ENCODE assay signal across 7 mouse cellular contexts in the genomic region with DNA sequence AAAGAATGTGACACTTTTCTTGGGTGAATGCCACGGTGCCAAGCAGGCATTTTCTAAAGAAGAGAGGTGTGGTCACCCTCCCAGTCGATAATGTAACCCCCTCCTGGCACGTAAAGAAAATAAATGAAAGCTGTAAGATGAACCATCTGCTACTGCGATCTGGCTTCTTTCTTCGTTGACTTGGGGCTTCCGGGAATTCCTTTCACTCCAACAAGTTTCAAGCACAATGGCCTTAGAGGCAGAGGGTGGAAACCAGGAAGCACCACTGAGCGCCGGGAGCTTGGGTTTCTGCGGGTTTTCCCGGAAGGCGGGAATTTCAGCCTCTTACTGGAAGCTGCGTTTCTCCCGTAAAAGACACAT.
DNase-seq lines count a peak whose midpoint lies in the region; ATAC-seq lines count a peak whose summit lies in the region.

No protein-coding gene starts in this region.

- H3K4me2 ChIP-seq in forebrain, embryonic 11.5 days (ENCODE audit: low read depth, low read length, severe bottlenecking): peak overlapping the region; percentile 24; the same call in 1 of the 2 replicates
- H3K4me2 ChIP-seq in intestine, embryonic 15.5 days (replicated peaks): peak overlapping the region; percentile 41

- no peak overlapping the region for H3K4me3 ChIP-seq in forebrain, embryonic 11.5 days (ENCODE audit: low read depth, low read length)
- H3K4me3 ChIP-seq in intestine, embryonic 15.5 days (replicated peaks): no peak overlapping the region

- peaks cover 18% of the 10 kb centered on the region for H3K27me3 ChIP-seq in forebrain, embryonic 11.5 days (ENCODE audit: control insufficient read depth, insufficient read depth, low read length)
- H3K27me3 ChIP-seq in intestine, embryonic 15.5 days (replicated peaks): no peaks in the 10 kb centered on the region

- DNase-seq in embryo, embryonic 10 days (ENCODE audit: low spot score): peak; percentile 71
- DNase-seq in forebrain, embryonic 11.5 days (ENCODE audit: low spot score): peak; percentile 65
- peak; percentile 32 for DNase-seq in lung, postnatal 10 days
- no peak for DNase-seq in urinary bladder, postnatal 10 days (ENCODE audit: low spot score)
- DNase-seq in layer of hippocampus, adult 8-10 months (ENCODE audit: low spot score in 2 of 2): no peak
- no peak for DNase-seq in adrenal gland, adult 18-20 months (ENCODE audit: low spot score in 2 of 2)

- H3K9me3 ChIP-seq in forebrain, embryonic 11.5 days (ENCODE audit: control insufficient read depth, low read length): no peaks in the 10 kb centered on the region
- no peaks in the 10 kb centered on the region for H3K9me3 ChIP-seq in intestine, embryonic 15.5 days

- H3K27ac ChIP-seq in forebrain, embryonic 11.5 days (ENCODE audit: low read depth, low read length): no peak overlapping the region
- H3K27ac ChIP-seq in intestine, embryonic 15.5 days: peak overlapping the region; percentile 70

- 6% methylated on average over 13 of the region's 13 CpGs for WGBS in forebrain, embryonic 11.5 days
- 9% methylated on average over 13 of the region's 13 CpGs for WGBS in intestine, embryonic 15.5 days

- ATAC-seq in forebrain, embryonic 11.5 days (replicated peaks; ENCODE audit: low FRiP score): peak; percentile 43
- no peak for ATAC-seq in intestine, embryonic 15.5 days

- no peaks in the 10 kb centered on the region for H3K36me3 ChIP-seq in forebrain, embryonic 11.5 days (ENCODE audit: control insufficient read depth, insufficient read depth, low read length)
- H3K36me3 ChIP-seq in intestine, embryonic 15.5 days: no peaks in the 10 kb centered on the region

- no peak overlapping the region for H3K9ac ChIP-seq in forebrain, embryonic 11.5 days (ENCODE audit: low read length)
- no peak overlapping the region for H3K9ac ChIP-seq in intestine, embryonic 15.5 days

- no peaks in the 10 kb centered on the region for H3K4me1 ChIP-seq in forebrain, embryonic 11.5 days (replicated peaks; ENCODE audit: control insufficient read depth, insufficient read depth, low read length)
- 0 out of 2 replicates have a peak, but pooled peaks cover 2% of the 10 kb centered on the region for H3K4me1 ChIP-seq in intestine, embryonic 15.5 days (replicated peaks)

Comparison
In these comparisons a context has a peak if more than half of its experiments do, and no peak if none do; other contexts are left out.
1. DNase-seq: peak in embryo, embryonic 10 days (single experiment), forebrain, embryonic 11.5 days (single experiment) and lung, postnatal 10 days (single experiment); none in urinary bladder, postnatal 10 days (single experiment), layer of hippocampus, adult 8-10 months (0 of 2) and adrenal gland, adult 18-20 months (0 of 2).